Mouse (Mus musculus) heart, embryonic 12.5 days (tissue): ENCODE data around the gene Ryk. TPM values are rescaled to one million over a fixed set of nuclear protein-coding genes. Genes with fewer than 3 reads are reported as not detected.

ENCODE experiments used
- ATAC-seq: fragments of 200-750 bp; cut with Nextera tagmentation; 2 replicates; pipeline ENCODE4 v1.8.0; 2017; ENCODE audit warnings: moderate TSS enrichment, moderate library complexity; ENCODE audit not compliant: insufficient number of reproducible peaks, low FRiP score
- H3K27ac ChIP-seq: fragments of 300-500 bp; sonication (generic); 2 replicates; pipeline ENCODE4 v1.5.1; 2016; ENCODE audit warnings: mild to moderate bottlenecking, moderate library complexity; ENCODE audit not compliant: poor library complexity, severe bottlenecking
- H3K27me3 ChIP-seq: fragments of 300-500 bp; sonication (generic); replicated peaks from 2 replicates; pipeline ENCODE4 v1.6.1; 2016; ENCODE audit warnings: mild to moderate bottlenecking, moderate library complexity
- H3K36me3 ChIP-seq: fragments of 300-500 bp; sonication (generic); 2 replicates; pipeline ENCODE4 v1.6.1; 2016; ENCODE audit warnings: mild to moderate bottlenecking, moderate library complexity
- H3K4me1 ChIP-seq: fragments of 300-500 bp; sonication (generic); replicated peaks from 2 replicates; pipeline ENCODE4 v1.6.1; 2016; ENCODE audit warnings: mild to moderate bottlenecking
- H3K4me2 ChIP-seq: fragments of 300-500 bp; sonication (generic); 2 replicates; pipeline ENCODE4 v1.6.1; 2016; ENCODE audit warnings: mild to moderate bottlenecking, moderate library complexity
- H3K4me3 ChIP-seq: fragments of 300-500 bp; sonication (generic); 2 replicates; pipeline ENCODE4 v1.5.1; 2016; ENCODE audit warnings: mild to moderate bottlenecking
- H3K9ac ChIP-seq: fragments of 300-500 bp; sonication (generic); 2 replicates; pipeline ENCODE4 v1.6.1; 2016; ENCODE audit warnings: mild to moderate bottlenecking, moderate library complexity
- H3K9me3 ChIP-seq: fragments of 300-500 bp; sonication (generic); replicated peaks from 2 replicates; pipeline ENCODE4 v1.6.1; 2016; ENCODE audit warnings: mild to moderate bottlenecking, moderate library complexity
- WGBS: fragments of 180-500 bp; shearing (Covaris S2); methylation state at CpG from one replicate; pipeline ENCODE4 v1.1.7; 2016; 5-methylcytosine and 5-hydroxymethylcytosine counted together
- polyA plus RNA-seq: library from polyadenylated mRNA; unstranded; fragments of >200 nt; fragmentation: Nextera tagmentation; extraction: Ambion mirVana; gene quantifications from 2 replicates; pipeline ENCODE4 v1.2.1, GENCODE M21; 2016

The Ryk gene
- polyA plus RNA-seq, 1 experiment from 2014 or later, result 14.5 TPM

DNA sequence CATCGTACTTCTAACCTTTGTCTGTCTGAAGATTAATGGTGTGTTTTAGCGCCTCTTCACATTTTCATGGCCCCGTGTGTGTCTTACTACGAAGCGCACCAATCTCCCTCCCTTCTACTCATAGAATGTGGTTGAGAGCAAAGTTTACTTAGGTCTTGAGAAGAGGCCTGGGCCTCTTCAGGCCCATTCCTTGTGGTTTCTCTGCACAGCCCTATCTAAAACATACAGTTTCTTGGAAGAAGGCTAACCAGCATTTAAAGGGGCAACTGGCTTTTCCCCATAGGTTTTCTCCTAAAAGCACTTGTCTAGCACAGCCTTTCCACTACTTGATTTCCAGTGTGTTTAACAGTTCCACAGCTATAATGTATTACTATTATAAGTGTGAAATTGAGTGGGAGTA lies 24.7 kb downstream of the Ryk start:
- Histone ChIP-seq H3K9me3 (peaks cover 10% of the 10 kb centered on the region), H3K27ac (no peak overlapping the region), H3K36me3 (peaks cover 22% of the 10 kb centered on the region), H3K4me1 (peaks cover 42% of the 10 kb centered on the region), H3K27me3 (no peaks in the 10 kb centered on the region), H3K4me3 (no peak overlapping the region), H3K4me2 (no peak overlapping the region), H3K9ac (no peak overlapping the region)
- no peak for ATAC-seq
- 94% methylated on average over 5 of the region's 5 CpGs for WGBS

DNA sequence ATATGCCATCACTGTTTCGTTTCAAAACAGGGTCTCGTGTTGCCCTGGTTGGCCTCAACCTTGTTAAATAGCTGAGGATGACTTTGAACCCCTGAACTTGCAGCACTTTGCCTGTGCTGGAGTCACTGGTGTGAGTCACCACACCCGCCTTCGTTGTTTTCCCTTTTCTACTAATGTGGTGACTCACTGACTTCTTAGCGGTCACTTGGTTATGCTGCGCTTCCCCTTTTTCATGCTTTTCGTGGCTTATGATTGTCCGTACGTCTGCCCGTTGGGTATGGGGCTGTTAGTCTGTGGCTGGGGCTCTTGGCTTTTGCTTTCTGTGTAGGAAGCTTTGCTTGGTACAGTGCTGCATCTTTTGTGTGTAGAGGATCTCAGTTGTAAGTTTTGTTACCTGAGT lies 25.2 kb downstream of the Ryk start:
- Histone ChIP-seq H3K36me3 (peaks cover 22% of the 10 kb centered on the region), H3K27ac (no peak overlapping the region), H3K9me3 (peaks cover 10% of the 10 kb centered on the region), H3K4me1 (peaks cover 47% of the 10 kb centered on the region), H3K4me2 (no peak overlapping the region), H3K27me3 (no peaks in the 10 kb centered on the region), H3K4me3 (no peak overlapping the region), H3K9ac (no peak overlapping the region)
- no peak for ATAC-seq
- WGBS, result 90% methylated on average over 10 of the region's 10 CpGs

DNA sequence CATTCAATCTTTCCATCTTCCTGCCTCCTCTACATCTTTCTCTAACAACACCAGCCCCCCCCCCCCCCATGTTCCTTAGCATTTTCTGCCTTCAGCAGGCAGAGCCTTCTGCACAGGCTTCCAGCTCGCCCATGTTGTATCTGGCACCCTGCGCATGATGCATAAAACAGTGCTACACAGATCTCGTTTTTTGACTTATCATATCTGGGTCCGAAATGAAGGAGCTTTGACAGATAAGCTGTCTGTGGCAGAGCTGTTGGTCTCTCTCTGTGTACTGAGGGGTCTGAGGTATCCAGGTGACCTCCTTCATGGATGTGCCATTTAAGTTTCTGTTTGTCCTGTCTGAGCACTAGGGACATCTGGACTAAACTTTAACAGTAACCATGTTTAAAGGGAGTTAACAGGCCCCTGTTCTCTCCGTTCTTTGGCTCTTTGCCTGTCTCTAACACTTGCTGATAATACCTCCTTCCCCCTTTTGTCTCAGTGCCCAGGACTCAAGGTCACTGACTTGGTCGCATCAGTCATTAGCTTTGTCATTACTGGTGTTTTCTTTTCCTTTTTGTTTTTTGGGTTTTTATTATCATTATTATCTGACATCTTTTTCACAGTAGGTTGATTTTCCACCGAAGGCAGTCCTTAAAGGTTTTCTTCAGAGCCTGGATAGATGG lies 26.2 kb downstream of the Ryk start:
- H3K27ac ChIP-seq, result peak overlapping the region; percentile 61
- H3K9ac ChIP-seq, result no peak overlapping the region
- H3K36me3 ChIP-seq, result peaks cover 22% of the 10 kb centered on the region
- peak overlapping the region; percentile 36 for H3K4me2 ChIP-seq
- peaks cover 10% of the 10 kb centered on the region for H3K9me3 ChIP-seq
- H3K4me1 ChIP-seq, result peaks cover 57% of the 10 kb centered on the region
- WGBS, result 28% methylated on average over 7 of the region's 7 CpGs
- ATAC-seq, result no peak
- H3K4me3 ChIP-seq, result no peak overlapping the region
- H3K27me3 ChIP-seq, result no peaks in the 10 kb centered on the region

DNA sequence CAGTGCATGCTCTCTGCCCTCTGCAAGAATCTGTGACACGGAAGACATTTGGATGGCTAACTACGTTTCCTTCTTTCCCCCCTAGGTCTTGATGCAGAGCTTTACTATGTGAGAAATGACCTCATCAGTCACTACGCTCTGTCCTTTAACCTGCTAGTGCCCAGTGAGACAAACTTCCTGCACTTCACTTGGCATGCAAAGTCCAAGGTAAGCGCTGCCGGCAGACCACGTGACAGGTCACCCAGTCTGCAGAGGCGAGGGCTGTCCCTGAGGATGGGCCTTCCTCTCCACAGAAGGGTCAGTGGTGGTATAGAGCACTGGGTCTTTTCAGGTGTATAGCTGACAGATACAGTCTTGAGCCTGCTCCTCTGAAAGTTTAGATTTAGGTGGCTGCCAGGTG lies 27.1 kb downstream of the Ryk start:
- H3K4me1 ChIP-seq, result peaks cover 65% of the 10 kb centered on the region

DNA sequence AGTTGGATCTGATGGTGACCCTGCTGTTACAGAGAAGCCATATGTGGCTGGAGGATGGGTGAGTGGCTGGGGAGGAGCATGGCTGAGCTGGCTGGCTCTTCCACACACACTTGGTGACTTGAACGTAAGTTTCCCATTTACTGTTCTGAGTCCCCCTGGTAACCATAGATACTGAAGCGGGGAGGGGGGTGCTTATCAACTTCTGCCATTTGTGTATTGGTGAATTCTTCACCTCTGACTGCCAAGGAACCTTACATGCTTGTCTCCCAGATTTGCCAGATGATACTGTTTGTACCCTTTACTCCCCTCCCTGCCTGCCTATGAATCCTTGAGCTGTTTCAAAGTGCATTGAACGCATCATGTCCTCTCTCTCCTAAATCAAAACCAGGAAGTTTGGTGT lies 27.5 kb downstream of the Ryk start:
- no peak overlapping the region for H3K9ac ChIP-seq
- H3K27me3 ChIP-seq, result no peaks in the 10 kb centered on the region
- H3K9me3 ChIP-seq, result peaks cover 4% of the 10 kb centered on the region; the same call in 1 of the 2 replicates
- ATAC-seq, result no peak
- no peak overlapping the region for H3K4me3 ChIP-seq
- H3K4me2 ChIP-seq, result no peak overlapping the region
- 63% methylated on average over 3 of the region's 3 CpGs for WGBS
- H3K36me3 ChIP-seq, result peaks cover 12% of the 10 kb centered on the region
- H3K27ac ChIP-seq, result no peak overlapping the region
- peaks cover 67% of the 10 kb centered on the region for H3K4me1 ChIP-seq

More for the DNA sequence above, 27.1 kb downstream of the Ryk start:
- H3K9ac ChIP-seq, result 0 out of 2 replicates have a peak overlapping the region, but pooled peaks have one; percentile 4
- ATAC-seq, result no peak
- H3K27ac ChIP-seq, result peak overlapping the region; percentile 61; the same call in 1 of the 2 replicates
- H3K4me3 ChIP-seq, result no peak overlapping the region
- no peaks in the 10 kb centered on the region for H3K27me3 ChIP-seq
- H3K36me3 ChIP-seq, result peaks cover 16% of the 10 kb centered on the region
- peaks cover 7% of the 10 kb centered on the region for H3K9me3 ChIP-seq
- no peak overlapping the region for H3K4me2 ChIP-seq
- WGBS, result 71% methylated on average over 7 of the region's 7 CpGs

DNA sequence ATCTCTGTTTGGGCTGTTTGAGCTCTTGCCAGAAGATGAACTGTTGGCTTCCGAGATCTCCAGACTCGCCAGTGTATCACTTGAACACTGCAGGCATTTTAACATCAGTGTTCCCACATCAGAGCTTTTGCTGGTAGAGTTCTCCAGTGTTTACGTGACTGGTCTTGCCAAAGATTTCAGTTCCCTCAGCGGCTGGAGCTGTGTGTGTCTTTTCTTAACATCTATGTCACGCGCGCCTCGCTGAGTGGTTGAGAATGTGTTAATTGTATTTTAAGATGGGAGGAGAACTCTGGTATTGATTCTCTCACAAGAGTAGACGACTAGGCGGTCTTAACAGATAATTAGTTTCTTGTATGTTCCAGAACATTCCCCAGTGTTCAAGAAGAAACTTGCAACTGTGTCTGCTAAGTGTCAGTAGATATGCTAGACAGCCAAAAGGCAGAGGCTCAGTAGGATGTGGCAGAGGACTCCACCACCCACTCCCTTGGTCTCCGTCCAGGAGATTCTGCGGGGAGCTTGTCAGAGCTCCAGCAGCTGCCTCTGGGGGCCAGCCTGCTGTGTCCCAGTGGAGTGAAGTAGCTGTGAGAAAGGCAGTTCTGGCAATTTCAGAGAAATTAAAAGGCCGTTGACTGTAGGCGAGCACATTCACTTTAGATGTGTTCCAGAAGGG lies 29.3 kb downstream of the Ryk start:
- Histone ChIP-seq H3K9ac (no peak overlapping the region), H3K9me3 (no peaks in the 10 kb centered on the region), H3K4me1 (peaks cover 67% of the 10 kb centered on the region), H3K27ac (peak overlapping the region; percentile 73), H3K4me2 (peak overlapping the region; percentile 15; the same call in 1 of the 2 replicates), H3K4me3 (no peak overlapping the region), H3K36me3 (peaks cover 17% of the 10 kb centered on the region), H3K27me3 (no peaks in the 10 kb centered on the region)
- WGBS, result 25% methylated on average over 14 of the region's 14 CpGs
- ATAC-seq, result peak; percentile 66

DNA sequence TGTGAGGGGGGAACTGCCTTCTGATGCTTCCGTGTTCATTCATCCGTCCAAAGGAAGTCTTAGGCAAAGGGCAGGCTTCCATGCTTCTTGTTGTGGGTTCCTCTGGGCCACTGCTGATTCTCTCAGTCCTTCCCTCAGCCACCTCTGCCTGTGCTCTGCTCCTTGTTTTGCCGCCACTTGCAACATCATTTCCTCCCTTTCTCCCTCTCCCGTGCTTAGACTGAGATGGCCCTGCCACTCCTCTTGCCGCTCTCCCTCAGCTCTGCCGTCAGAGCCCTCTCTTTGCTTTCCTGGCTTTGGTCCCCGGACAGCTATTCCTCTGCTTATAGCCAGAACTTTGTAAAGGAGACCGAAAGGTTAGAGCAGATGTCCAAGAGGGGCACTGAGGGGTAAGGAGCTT lies 30.2 kb downstream of the Ryk start:
- no peaks in the 10 kb centered on the region for H3K9me3 ChIP-seq
- H3K4me2 ChIP-seq, result no peak overlapping the region
- no peak overlapping the region for H3K27ac ChIP-seq

DNA sequence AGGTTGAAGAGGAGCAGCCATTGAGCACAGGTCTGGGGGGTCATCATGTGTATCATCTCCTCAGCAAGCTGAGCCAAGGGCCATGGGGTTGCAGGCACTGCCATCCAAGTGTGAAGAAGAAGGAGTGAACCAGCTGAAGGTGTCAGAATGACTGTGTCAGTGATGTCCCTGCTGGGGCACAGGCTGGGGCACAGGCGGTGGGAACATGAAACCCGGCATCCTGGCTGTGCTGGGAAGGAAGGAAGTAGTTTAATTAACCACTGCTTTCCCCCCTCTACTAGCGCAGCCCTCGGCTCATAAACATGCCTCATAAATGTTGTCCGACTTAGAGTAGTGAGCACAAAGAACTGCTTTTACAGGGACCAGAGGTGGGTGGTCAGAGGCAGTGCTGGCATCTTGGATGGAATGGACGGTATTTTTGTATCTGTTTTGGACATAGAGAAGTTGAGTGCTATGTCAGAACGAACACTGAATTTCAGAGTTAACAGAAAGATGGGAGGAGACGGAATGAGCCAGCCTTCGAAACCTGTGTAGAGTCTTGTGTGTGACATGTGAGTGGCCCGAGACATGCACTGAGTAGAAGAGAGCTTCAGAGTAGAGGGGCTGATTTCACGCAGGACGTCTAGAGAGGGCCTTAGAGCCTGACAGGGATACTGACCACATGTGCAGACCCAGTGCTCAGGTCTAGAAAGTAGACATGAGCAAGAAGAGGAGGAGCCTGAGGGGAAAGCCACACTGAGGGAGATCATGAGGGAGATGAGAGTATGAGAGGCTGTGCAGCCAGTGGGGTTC lies 31.4 kb downstream of the Ryk start:
- Histone ChIP-seq H3K4me2 (no peak overlapping the region), H3K9me3 (no peaks in the 10 kb centered on the region), H3K9ac (no peak overlapping the region), H3K27me3 (no peaks in the 10 kb centered on the region), H3K36me3 (peaks cover 24% of the 10 kb centered on the region), H3K4me1 (peaks cover 58% of the 10 kb centered on the region), H3K4me3 (no peak overlapping the region), H3K27ac (no peak overlapping the region)
- 60% methylated on average over 12 of the region's 12 CpGs for WGBS
- ATAC-seq, result no peak

More for the DNA sequence above, 30.2 kb downstream of the Ryk start:
- WGBS, result 66% methylated on average over 8 of the region's 8 CpGs
- no peak overlapping the region for H3K4me3 ChIP-seq
- ATAC-seq, result no peak
- peaks cover 21% of the 10 kb centered on the region for H3K36me3 ChIP-seq
- no peak overlapping the region for H3K9ac ChIP-seq
- H3K4me1 ChIP-seq, result peaks cover 67% of the 10 kb centered on the region
- no peaks in the 10 kb centered on the region for H3K27me3 ChIP-seq

DNA sequence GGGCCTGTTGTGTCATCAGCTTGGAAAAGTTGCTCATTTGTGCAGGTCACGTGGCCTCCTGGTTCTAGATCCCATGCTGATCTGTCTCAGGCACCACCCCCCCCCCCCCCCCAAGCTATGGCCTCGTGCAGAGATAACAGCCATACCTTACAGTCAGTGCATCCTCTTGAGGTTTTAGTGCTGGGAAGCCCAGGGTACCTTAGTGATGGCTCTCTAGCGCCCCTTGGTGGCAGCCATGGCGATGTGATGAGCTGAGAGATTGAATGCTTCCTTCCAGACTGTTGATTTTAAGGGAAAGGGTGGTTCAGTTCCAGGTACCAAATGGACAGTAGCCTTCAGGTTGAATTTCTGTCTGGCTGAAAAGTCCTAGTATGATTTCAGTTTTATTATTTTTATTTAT lies 32.2 kb downstream of the Ryk start:
- H3K36me3 ChIP-seq, result peaks cover 32% of the 10 kb centered on the region
- H3K27me3 ChIP-seq, result no peaks in the 10 kb centered on the region
- no peak overlapping the region for H3K9ac ChIP-seq
- H3K4me2 ChIP-seq, result no peak overlapping the region
- H3K4me1 ChIP-seq, result peaks cover 51% of the 10 kb centered on the region
- no peak overlapping the region for H3K4me3 ChIP-seq
- no peaks in the 10 kb centered on the region for H3K9me3 ChIP-seq
- ATAC-seq, result peak; percentile 44; the same call in 1 of the 2 replicates
- no peak overlapping the region for H3K27ac ChIP-seq
- WGBS, result 11% methylated on average over 4 of the region's 4 CpGs

DNA sequence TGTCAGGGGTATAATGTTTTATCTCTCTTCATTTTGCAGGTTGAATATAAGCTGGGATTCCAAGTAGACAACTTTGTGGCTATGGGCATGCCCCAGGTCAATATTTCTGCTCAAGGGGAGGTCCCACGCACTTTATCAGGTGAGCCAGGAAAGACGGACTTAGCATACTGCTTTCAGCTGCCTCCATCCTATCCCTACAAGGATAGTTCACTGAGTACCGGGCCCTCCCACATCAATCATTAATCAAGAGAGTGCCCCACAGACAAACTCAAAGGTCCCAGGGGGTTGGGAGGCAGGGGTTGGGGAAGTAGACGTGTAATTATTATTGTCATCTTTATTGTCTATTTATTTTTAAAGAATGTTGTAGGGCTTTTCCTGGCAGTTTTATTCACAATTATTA lies 32.8 kb downstream of the Ryk start:
- peaks cover 35% of the 10 kb centered on the region for H3K36me3 ChIP-seq
- no peaks in the 10 kb centered on the region for H3K27me3 ChIP-seq
- no peak overlapping the region for H3K9ac ChIP-seq
- ATAC-seq, result no peak
- H3K4me2 ChIP-seq, result no peak overlapping the region
- H3K4me1 ChIP-seq, result peaks cover 45% of the 10 kb centered on the region
- no peak overlapping the region for H3K4me3 ChIP-seq
- no peaks in the 10 kb centered on the region for H3K9me3 ChIP-seq
- H3K27ac ChIP-seq, result no peak overlapping the region
- 87% methylated on average over 4 of the region's 4 CpGs for WGBS

DNA sequence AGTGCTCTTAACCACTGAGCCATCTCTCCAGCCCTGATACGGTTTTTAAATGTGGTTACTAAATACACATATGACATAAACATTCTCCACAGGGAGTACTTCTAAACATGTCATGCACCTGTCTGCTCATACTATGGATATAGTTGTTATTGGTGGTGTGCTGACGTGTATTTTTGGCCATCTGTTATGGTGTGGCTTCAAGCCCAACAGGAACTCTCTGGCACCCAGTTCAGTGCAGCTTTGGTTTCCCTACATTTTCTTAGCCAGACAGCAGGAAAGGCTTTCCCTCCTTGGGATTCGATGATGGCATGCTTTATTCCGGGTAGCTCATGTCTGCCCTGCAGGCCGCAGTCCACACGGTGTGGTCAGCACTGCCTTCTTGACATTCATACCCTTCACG lies 33.7 kb downstream of the Ryk start:
- H3K9me3 ChIP-seq, result no peaks in the 10 kb centered on the region
- no peak overlapping the region for H3K4me2 ChIP-seq
- H3K4me3 ChIP-seq, result no peak overlapping the region
- H3K9ac ChIP-seq, result no peak overlapping the region
- no peak for ATAC-seq
- no peaks in the 10 kb centered on the region for H3K27me3 ChIP-seq
- peaks cover 40% of the 10 kb centered on the region for H3K36me3 ChIP-seq
- no peak overlapping the region for H3K27ac ChIP-seq
- WGBS, result 91% methylated on average over 7 of the region's 7 CpGs
- peaks cover 35% of the 10 kb centered on the region for H3K4me1 ChIP-seq
